Mouse (Mus musculus) midbrain, embryonic 15.5 days (tissue): ENCODE measurements around the gene Sympk. TPM values are rescaled to one million over a fixed set of nuclear protein-coding genes. Genes with fewer than 3 reads are reported as not detected.

Source experiments
- ATAC-seq: fragments of 200-750 bp; cut with Nextera tagmentation; replicated peaks from 2 replicates; pipeline ENCODE4 v1.8.0; 2017; ENCODE audit warnings: moderate TSS enrichment
- H3K27ac ChIP-seq: fragments of 300-500 bp; sonication (generic); 2 replicates; pipeline ENCODE4 v1.5.1; 2015; ENCODE audit warnings: mild to moderate bottlenecking, inconsistent platforms
- H3K27me3 ChIP-seq: fragments of 300-500 bp; sonication (generic); replicated peaks from 2 replicates; pipeline ENCODE4 v1.6.1; 2015; ENCODE audit warnings: inconsistent platforms
- H3K36me3 ChIP-seq: fragments of 300-500 bp; sonication (generic); replicated peaks from 2 replicates; pipeline ENCODE4 v1.6.1; 2015; ENCODE audit warnings: inconsistent platforms
- H3K4me1 ChIP-seq: fragments of 300-500 bp; sonication (generic); 2 replicates; pipeline ENCODE4 v1.6.1; 2015; ENCODE audit warnings: inconsistent platforms
- H3K4me2 ChIP-seq: fragments of 300-500 bp; sonication (generic); 2 replicates; pipeline ENCODE4 v1.6.1; 2015; ENCODE audit warnings: inconsistent platforms, mild to moderate bottlenecking, moderate library complexity
- H3K4me3 ChIP-seq: fragments of 300-500 bp; sonication (generic); 2 replicates; pipeline ENCODE4 v1.5.1; 2015; ENCODE audit warnings: mild to moderate bottlenecking, inconsistent platforms
- H3K9ac ChIP-seq: fragments of 300-500 bp; sonication (generic); 2 replicates; pipeline ENCODE4 v1.6.1; 2015; ENCODE audit warnings: mild to moderate bottlenecking, inconsistent platforms
- H3K9me3 ChIP-seq: fragments of 300-500 bp; sonication (generic); 2 replicates; pipeline ENCODE4 v1.6.1; 2016; ENCODE audit warnings: inconsistent platforms
- WGBS: fragments of 180-500 bp; shearing (Covaris S2); methylation state at CpG from one replicate; pipeline ENCODE4 v1.1.7; 2015; ENCODE audit warnings: mixed read lengths; 5-methylcytosine and 5-hydroxymethylcytosine counted together
- polyA plus RNA-seq: library from polyadenylated mRNA; unstranded; fragments of >200 nt; fragmentation: Nextera tagmentation; extraction: Ambion mirVana; gene quantifications from 2 replicates; pipeline ENCODE4 v1.2.1, GENCODE M21; 2015

Gene Sympk
- polyA plus RNA-seq, 1 experiment from 2014 or later: 32.7 TPM

- Histone ChIP-seq H3K36me3 (peaks cover under 1% of the 10 kb centered on the region; the same call in 1 of the 2 replicates), H3K4me3 (peak overlapping the region; percentile 19), H3K9ac (peak overlapping the region; percentile 41), H3K27ac (no peak overlapping the region; the same call in 1 of the 2 replicates), H3K4me1 (peaks cover 15% of the 10 kb centered on the region), H3K4me2 (peak overlapping the region; percentile 51), H3K9me3 (no peaks in the 10 kb centered on the region), H3K27me3 (no peaks in the 10 kb centered on the region)
- ATAC-seq: no peak
- WGBS: 3% methylated on average over 31 of the region's 31 CpGs
Observed at GRCm38 (mm10) chr7:19012025-19012621, 12.1 kb upstream of the Sympk start.

DNA sequence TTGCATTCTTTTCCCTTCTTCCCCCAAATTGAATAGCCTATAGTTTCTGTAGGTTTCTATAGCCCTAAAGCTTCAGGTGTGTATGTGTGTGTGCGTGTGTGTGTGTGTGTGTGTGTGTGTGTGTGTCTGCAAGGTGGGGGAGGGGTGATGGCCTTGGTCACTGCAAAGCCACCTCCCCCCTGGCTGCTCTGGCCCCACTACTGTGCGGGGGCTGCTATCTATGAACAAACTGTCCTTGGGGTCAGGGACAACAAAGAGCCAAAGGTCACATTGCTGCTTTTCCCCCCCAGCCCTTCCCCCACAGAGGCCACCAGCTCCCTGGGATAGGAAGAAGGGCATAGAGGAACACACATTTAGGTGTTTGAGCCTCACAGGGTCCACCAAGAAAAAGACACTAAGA lies 11.3 kb upstream of the Sympk start:
- Histone ChIP-seq H3K4me2 (no peak overlapping the region), H3K27me3 (no peaks in the 10 kb centered on the region), H3K4me3 (no peak overlapping the region), H3K27ac (no peak overlapping the region), H3K36me3 (no peaks in the 10 kb centered on the region), H3K9ac (no peak overlapping the region), H3K4me1 (peaks cover 8% of the 10 kb centered on the region), H3K9me3 (no peaks in the 10 kb centered on the region)
- no peak for ATAC-seq
- 68% methylated on average over 2 of the region's 2 CpGs for WGBS

- no peaks in the 10 kb centered on the region for H3K9me3 ChIP-seq
- H3K4me1 ChIP-seq: peaks cover 8% of the 10 kb centered on the region
- H3K36me3 ChIP-seq: no peaks in the 10 kb centered on the region
- no peak for ATAC-seq
- no peaks in the 10 kb centered on the region for H3K27me3 ChIP-seq
- H3K4me2 ChIP-seq: no peak overlapping the region
- H3K27ac ChIP-seq: no peak overlapping the region
- no peak overlapping the region for H3K9ac ChIP-seq
- no peak overlapping the region for H3K4me3 ChIP-seq
- 59% methylated on average over 15 of the region's 15 CpGs for WGBS
Observed at GRCm38 (mm10) chr7:19014452-19014851, 9.7 kb upstream of the Sympk start.

DNA sequence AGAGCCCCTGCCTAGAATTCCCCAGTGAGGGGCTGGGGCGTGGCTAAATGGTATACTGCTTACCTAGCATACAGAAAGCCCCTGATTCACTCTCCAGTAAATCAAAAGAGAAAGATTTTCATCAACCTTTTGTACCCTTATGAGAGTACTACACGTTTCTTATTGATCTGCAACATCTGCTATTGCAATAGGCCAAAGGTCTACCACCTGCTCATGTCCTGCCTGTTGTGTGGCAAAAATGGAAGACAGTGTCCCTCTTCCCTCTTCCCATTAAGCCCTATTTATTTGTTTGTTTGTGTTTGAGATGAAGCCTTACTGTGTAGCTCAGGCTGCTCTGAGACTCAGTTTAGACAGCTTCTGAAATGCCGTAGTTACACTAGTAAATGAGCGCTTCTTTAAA lies 8.1 kb upstream of the Sympk start:
- no peak overlapping the region for H3K4me3 ChIP-seq
- no peaks in the 10 kb centered on the region for H3K36me3 ChIP-seq
- WGBS: 92% methylated on average over 4 of the region's 4 CpGs
- H3K27me3 ChIP-seq: peaks cover 10% of the 10 kb centered on the region
- no peak for ATAC-seq
- peaks cover 8% of the 10 kb centered on the region for H3K4me1 ChIP-seq
- no peak overlapping the region for H3K27ac ChIP-seq
- no peak overlapping the region for H3K4me2 ChIP-seq
- no peaks in the 10 kb centered on the region for H3K9me3 ChIP-seq
- H3K9ac ChIP-seq: no peak overlapping the region

GRCm38 (mm10) chr7:19017909-19018308 lies 6.3 kb upstream of the Sympk start:
- no peak overlapping the region for H3K27ac ChIP-seq
- peaks cover 28% of the 10 kb centered on the region for H3K27me3 ChIP-seq
- H3K36me3 ChIP-seq: no peaks in the 10 kb centered on the region
- H3K4me3 ChIP-seq: no peak overlapping the region
- no peaks in the 10 kb centered on the region for H3K9me3 ChIP-seq
- H3K4me2 ChIP-seq: no peak overlapping the region
- WGBS: 91% methylated on average over 7 of the region's 7 CpGs
- H3K4me1 ChIP-seq: no peaks in the 10 kb centered on the region
- ATAC-seq: no peak
- no peak overlapping the region for H3K9ac ChIP-seq

DNA sequence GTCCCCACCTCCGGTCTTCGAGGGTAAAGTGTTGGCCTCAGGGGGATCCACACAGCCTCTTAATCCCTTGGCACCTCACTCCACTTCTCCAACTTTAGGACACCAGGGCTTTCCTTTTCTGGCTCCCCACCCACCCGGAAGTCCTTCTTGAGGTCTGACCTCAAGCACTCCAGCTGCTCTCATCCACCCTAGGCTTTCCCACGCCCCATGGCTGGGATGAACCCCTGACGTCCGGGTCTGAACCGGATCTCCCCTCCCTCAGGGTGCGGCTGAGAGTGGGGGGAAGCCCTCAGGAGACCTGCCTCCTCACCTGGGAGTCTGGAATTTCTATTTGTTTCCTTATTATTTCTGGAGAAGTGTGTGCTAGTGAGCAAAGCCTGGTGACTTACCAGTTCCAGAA lies 3.1 kb upstream of the Sympk start:
- 31% methylated on average over 8 of the region's 8 CpGs for WGBS
- H3K4me1 ChIP-seq: peaks cover 14% of the 10 kb centered on the region
- H3K4me3 ChIP-seq: no peak overlapping the region
- H3K27ac ChIP-seq: no peak overlapping the region
- H3K27me3 ChIP-seq: peaks cover 37% of the 10 kb centered on the region
- H3K4me2 ChIP-seq: no peak overlapping the region
- H3K9ac ChIP-seq: no peak overlapping the region
- H3K9me3 ChIP-seq: no peaks in the 10 kb centered on the region
- no peaks in the 10 kb centered on the region for H3K36me3 ChIP-seq
- ATAC-seq: no peak

DNA sequence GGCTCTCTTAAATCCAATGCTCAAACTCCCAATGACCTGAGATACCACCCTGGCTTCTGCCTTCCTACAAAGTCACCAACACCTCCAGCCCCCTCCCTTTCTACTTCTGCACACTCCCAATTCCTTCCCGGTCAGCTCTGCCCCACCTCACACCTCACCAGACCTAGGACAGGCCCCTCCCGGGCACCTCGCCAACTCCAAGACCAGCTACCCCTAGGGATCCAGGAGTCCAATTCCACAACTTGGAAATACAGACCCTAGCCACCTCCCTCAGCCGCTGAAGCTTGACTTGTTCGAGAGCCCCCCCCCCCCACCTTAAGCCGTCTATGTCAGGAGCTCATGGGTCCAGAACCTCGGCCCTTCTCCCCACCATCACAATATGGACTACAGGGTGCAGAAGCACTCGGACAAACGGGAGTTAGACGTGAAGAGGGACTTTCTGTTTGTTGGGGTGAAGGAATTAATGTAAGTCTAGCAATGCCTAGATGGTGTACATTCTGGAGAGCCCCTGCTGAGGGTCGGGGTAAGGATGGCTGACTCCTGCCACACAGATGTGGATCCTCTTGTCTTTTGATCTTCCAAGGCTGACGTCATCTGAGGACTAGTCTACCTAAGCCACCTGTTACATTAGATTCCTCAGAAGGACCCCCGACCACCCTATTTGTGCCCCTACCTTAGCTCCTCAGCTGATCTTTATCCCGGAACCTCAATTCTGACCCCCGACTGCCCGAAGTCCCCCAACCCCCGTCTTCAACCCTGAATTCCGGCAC lies 1.8 kb upstream of the Sympk start:
- peaks cover 18% of the 10 kb centered on the region for H3K4me1 ChIP-seq
- no peak overlapping the region for H3K9ac ChIP-seq
- no peaks in the 10 kb centered on the region for H3K36me3 ChIP-seq
- H3K4me3 ChIP-seq: no peak overlapping the region
- peaks cover 37% of the 10 kb centered on the region for H3K27me3 ChIP-seq
- no peak overlapping the region for H3K27ac ChIP-seq
- no peak for ATAC-seq
- no peaks in the 10 kb centered on the region for H3K9me3 ChIP-seq
- 60% methylated on average over 18 of the region's 18 CpGs for WGBS
- no peak overlapping the region for H3K4me2 ChIP-seq

DNA sequence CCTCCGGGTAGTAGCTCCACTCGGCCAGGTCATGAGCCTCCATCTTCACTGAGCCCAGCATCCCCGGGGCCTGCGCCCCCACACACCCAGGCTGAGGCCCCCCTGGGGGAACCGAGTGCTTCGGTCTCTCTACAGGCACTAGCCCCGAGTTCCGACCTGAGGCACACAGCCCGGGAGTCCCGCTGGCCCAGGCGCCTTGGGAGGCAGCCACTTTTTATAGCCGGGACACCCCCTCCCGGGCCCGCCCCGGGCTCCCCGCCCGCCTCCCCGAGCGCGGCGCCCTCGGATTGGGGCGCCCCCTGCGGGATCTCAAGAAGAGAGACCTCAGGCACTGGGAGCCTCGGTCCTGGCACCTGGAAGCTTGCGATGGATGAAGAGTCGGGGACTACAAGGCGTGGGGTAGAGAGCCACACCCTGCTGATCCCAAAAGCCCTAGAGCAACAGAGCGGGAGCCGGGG lies 791 bp upstream of the Sympk start, which contains the start of gene Foxa3:
Gene Foxa3, minus strand, starts transcription at position 182 of the 458 bp plus-strand sequence.
- 4% methylated on average over 30 of the region's 30 CpGs for WGBS

DNA sequence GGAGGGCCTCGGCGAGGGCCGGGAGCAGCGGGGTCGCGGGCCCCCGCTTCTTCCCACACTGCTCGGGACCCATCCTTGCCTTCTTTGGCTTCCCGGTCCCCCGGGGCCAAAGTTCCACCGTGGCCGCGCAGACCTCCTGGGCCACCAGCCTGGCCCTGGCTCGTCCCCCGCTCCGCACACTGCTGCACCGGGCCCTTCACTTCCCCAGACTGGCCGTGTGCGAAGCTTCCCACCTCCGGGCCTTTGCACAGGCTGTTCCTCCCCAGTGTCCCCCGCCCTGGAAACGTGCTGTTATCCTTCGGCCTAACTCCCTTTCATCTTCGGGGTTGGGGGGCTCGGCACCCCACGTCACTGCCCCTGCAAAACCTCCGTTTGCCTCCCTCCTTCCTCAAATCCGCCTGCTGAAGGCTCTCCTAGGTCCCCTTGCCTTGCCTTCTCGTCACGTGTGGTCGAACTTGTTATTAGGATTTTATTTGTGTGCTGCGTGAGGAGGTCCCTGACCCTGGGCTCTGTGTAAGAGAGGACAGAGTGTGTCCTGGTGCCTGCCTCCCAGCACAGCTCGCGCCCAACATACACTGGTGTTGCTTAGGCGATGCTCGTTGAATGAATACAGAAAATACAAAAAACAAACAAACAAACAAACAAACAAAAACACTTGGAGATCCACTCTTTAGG lies 541 bp downstream of the Sympk start:
- H3K9ac ChIP-seq: peak overlapping the region; percentile 84
- H3K27me3 ChIP-seq: peaks cover 37% of the 10 kb centered on the region
- H3K36me3 ChIP-seq: peaks cover 10% of the 10 kb centered on the region; the same call in 1 of the 2 replicates
- WGBS: 2% methylated on average over 36 of the region's 36 CpGs
- ATAC-seq: peak; percentile 65
- H3K4me3 ChIP-seq: peak overlapping the region; percentile 83
- H3K9me3 ChIP-seq: no peaks in the 10 kb centered on the region
- peaks cover 21% of the 10 kb centered on the region for H3K4me1 ChIP-seq
- peak overlapping the region; percentile 66 for H3K27ac ChIP-seq
- peak overlapping the region; percentile 61 for H3K4me2 ChIP-seq

More for the DNA sequence above, 791 bp upstream of the Sympk start, which contains the start of gene Foxa3:
- H3K36me3 ChIP-seq: no peaks in the 10 kb centered on the region
- ATAC-seq: peak; percentile 25
- H3K4me1 ChIP-seq: peaks cover 21% of the 10 kb centered on the region
- H3K4me3 ChIP-seq: peak within 1 kb of the TSS; percentile 83
- H3K9ac ChIP-seq: peak within 1 kb of the TSS; percentile 84
- H3K27ac ChIP-seq: peak within 1 kb of the TSS; percentile 66
- no peaks in the 10 kb centered on the region for H3K9me3 ChIP-seq
- H3K27me3 ChIP-seq: peaks cover 37% of the 10 kb centered on the region
- H3K4me2 ChIP-seq: peak within 1 kb of the TSS; percentile 61

DNA sequence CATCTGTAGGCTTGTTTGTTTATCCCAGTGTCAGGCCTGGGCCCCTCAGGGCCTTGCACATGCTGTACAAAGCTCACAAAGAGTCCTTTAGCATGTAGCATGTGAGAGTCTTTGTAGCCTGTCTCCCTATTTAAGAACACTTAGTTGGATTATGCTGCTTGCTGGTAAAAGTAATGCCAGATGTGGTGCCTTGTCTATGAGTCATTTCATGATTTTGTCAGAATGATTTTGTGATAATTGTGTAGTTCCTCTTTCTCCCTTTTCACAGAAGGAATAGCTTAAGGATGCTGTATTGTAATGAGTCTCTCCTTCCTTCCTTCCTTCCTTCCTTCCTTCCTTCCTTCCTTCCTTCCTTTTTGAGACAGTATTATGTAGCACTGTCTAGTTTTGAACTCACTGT lies 3.9 kb downstream of the Sympk start:
- H3K9ac ChIP-seq: no peak overlapping the region
- peaks cover 8% of the 10 kb centered on the region for H3K27me3 ChIP-seq
- no peak for ATAC-seq
- no peaks in the 10 kb centered on the region for H3K9me3 ChIP-seq
- H3K36me3 ChIP-seq: peaks cover 38% of the 10 kb centered on the region
- H3K27ac ChIP-seq: no peak overlapping the region
- no peak overlapping the region for H3K4me3 ChIP-seq
- H3K4me1 ChIP-seq: peaks cover 21% of the 10 kb centered on the region
- no peak overlapping the region for H3K4me2 ChIP-seq

GRCm38 (mm10) chr7:19029084-19029653 lies 5.0 kb downstream of the Sympk start:
- WGBS: 68% methylated on average over 6 of the region's 6 CpGs
- Histone ChIP-seq H3K27ac (no peak overlapping the region), H3K4me3 (no peak overlapping the region), H3K9me3 (no peaks in the 10 kb centered on the region), H3K27me3 (no peaks in the 10 kb centered on the region), H3K9ac (no peak overlapping the region), H3K4me2 (no peak overlapping the region), H3K36me3 (peaks cover 39% of the 10 kb centered on the region), H3K4me1 (peaks cover 21% of the 10 kb centered on the region)
- ATAC-seq: 0 out of 2 replicates have a peak, but pooled peaks have one; percentile 11

- no peak overlapping the region for H3K27ac ChIP-seq
Observed at GRCm38 (mm10) chr7:19031641-19032040, 7.5 kb downstream of the Sympk start.

More at GRCm38 (mm10) chr7:19031641-19032040, 7.5 kb downstream of the Sympk start:
- 0 out of 2 replicates have a peak, but pooled peaks cover 3% of the 10 kb centered on the region for H3K4me1 ChIP-seq
- H3K4me2 ChIP-seq: no peak overlapping the region
- peaks cover 52% of the 10 kb centered on the region for H3K36me3 ChIP-seq
- no peak overlapping the region for H3K9ac ChIP-seq
- H3K27me3 ChIP-seq: no peaks in the 10 kb centered on the region
- no peaks in the 10 kb centered on the region for H3K9me3 ChIP-seq
- 38% methylated on average over 4 of the region's 4 CpGs for WGBS
- H3K4me3 ChIP-seq: no peak overlapping the region
- no peak for ATAC-seq
